Mouse (Mus musculus) thymus, postnatal 14 days (tissue): ENCODE data around the gene Laptm5.

ENCODE experiments used
- DNase-seq: peaks from one replicate; pipeline ENCODE4 v3.0.0; 2021

The Laptm5 gene

DNA sequence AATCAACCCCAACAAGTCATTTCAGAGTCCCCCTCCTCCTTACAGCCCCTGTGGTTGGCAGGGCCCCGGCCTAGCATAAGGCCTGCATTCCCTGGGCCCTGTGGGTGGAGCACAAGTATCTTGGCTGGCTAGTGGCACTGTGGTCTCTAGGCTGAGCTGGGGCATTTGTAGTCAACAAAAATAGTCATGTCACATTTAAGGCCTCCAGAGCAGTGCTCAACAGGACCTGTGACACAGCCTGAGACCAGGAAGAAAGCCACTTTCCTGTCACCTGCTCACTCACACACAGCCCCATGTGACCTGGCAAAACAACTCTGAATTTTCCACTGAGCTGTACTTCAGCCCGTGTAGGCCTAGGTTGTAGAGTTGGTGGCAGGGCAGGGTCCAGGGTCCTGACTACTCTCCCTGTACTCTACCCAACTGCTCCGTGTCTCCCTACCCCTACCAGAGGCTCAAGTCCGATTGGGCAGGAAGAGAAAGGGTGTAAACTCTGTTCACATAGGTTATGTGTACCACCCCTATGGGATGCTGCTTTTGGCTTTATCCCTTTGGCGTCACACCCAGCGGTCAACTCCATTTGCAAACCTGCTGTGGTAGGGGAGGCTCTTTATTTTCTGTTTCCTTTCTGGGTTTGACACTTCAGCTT is 13.0 kb upstream of the Laptm5 start:
- DNase-seq: peak; percentile 49

DNA sequence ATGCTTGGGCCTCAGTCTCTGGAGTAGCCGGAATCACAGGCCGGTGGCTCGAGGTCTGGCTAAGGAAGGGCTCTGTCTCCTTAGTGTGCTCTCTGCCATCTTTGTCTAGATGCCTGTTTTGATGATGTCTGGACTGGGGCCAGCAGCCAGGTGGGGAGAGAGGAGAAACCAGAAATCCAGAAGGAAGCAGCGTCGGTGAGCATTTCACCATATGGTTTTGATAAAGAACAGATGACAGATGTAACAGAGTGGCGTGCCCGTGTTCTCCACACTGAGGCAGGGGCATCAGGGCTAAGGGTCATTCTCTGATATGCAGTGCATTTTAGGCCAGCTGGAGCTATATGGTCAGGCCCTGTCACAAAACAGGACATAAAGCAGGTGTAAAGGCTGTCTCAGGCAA is 12.2 kb upstream of the Laptm5 start:
- DNase-seq: no peak

DNA sequence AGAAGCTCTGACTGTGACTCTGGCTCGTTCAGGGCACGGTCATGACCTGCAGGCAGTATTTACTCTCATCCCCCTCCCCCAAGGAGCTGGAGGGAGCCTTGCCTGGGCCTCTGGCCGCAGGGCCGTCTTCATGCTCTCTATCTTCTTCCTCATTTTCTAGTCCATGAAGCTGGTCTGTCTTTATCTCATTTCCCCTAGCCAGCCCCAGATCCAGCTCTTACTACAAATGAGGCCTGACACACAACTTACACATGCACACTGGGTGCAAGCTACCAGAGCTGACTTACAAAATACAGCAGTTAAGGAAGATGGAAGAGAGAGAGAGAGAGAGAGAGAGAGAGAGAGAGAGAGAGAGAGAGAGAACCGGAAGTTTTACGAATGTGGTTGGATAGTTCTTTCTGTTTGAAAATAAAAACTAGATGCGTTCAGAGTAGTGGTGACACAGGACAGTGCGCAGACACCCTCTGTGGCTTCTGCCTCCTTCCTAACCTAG is 10.6 kb upstream of the Laptm5 start:
- DNase-seq: no peak

DNA sequence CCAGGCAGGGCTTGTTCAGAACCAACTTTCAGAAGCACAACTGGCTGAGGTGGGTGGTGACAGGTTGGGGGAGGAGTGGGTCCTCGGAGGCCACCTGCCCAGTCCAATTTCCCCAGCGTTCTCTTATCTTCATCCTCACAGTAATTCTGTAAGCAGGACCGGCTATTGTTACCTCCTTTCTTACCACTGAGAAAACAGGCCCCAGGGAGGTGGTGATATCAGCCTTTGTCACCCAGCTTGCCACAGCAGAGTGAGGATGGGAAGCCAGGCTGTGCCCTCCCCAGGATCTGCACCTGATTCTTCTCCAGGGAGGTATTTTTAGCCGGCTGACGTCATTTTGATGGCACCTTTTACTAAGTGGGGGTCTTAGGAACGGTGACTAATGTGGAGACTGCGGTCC is 7.9 kb upstream of the Laptm5 start:
- no peak for DNase-seq

DNA sequence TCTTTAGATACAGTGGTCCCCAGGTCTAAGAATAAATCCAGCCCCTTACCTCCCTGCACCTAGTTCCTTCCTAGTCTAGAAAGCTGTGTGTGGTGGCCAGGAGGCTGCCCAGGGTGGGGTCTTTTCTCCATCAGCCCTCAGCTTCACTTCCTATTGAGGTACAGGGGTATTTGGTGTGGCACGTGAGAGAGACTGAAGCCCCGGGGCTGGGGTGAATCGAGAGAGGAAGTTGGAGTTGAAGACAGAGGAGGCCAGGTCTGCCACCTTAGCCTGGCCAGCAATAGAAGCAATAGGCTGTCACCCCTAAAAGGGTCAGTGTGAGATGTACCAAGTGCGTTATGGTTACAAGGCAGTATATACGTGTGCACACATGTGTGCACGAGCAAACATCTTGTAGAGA is 7.0 kb upstream of the Laptm5 start:
- no peak for DNase-seq

DNA sequence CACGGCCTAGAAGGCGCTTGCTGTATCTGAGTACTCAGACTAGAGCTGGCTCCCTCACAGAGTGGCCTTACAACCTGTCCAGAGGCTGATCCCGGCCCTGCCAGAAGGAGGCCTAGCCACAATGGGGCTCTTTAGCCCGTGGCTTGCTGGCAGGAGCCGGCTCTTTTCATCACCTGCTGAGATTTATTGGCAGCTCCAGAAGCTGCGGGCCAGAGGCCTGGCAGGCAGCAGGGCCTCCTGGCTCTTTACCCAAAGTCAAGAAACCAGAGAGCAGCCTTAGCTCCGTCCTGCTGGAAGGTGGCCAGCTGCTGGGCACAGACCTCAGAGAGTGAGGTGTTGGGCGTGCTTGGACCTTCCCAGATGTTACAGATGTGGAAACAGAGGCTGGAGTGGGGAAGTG is 6.6 kb upstream of the Laptm5 start:
- no peak for DNase-seq

DNA sequence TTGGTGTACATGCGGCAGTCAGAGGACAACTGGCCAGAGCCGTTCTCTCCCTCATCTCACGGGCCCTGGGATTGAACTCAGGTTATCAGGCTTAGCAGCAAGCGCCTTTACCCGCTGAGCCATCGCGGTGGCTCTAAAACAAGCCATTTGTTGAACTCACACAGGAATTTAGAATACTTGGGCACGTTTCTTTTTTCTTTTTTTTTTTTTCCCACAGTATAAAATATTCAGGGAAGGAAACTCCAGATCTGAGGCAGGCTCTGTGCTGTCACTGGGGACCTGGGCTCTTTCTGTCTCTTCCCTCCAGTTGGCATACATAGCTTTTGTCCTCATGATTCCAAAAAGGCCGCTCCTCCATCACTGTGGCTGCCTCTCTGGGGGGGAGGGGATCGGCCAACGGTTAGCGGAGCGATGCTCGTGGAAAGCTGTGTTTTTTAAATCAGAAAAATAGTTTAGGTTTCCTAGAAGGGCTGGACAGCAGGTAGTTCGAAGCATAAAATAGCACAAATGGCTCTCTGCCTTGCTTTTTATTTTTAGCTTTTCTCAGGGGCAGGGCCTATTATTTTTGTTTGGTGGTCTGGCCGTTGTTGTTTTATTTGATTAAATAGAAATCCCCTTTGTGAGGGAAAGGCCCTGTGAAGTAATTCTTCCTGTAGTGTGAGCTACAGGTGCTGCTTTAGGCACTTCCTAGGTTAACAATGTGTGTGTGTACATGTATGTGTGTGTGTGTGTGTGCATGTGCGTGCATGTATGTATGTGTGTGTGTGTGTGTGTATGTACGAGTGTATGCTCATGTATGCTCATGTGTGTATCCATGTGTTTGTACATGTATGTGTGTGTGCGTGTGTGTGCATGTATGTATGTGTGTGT is 5.5 kb upstream of the Laptm5 start:
- no peak for DNase-seq

DNA sequence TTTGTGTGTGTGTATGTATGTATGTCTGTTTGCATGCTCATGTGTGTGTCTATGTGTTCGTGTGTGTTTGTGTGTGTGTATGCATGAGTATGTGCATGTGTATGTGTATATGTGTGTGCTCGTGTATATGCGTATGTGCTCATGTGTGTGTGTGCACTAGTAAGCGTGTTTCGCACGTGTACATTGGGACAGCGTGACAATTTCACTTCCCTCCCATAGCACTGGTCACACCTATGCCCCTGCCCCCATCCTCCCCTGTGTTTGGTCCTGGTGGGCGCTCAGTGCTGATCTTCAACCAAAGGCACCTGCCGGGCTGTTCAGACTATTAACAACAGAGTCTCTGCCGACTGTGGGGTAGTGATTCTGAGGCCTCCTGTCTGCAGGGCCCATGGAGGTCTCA is 4.8 kb upstream of the Laptm5 start:
- no peak for DNase-seq

DNA sequence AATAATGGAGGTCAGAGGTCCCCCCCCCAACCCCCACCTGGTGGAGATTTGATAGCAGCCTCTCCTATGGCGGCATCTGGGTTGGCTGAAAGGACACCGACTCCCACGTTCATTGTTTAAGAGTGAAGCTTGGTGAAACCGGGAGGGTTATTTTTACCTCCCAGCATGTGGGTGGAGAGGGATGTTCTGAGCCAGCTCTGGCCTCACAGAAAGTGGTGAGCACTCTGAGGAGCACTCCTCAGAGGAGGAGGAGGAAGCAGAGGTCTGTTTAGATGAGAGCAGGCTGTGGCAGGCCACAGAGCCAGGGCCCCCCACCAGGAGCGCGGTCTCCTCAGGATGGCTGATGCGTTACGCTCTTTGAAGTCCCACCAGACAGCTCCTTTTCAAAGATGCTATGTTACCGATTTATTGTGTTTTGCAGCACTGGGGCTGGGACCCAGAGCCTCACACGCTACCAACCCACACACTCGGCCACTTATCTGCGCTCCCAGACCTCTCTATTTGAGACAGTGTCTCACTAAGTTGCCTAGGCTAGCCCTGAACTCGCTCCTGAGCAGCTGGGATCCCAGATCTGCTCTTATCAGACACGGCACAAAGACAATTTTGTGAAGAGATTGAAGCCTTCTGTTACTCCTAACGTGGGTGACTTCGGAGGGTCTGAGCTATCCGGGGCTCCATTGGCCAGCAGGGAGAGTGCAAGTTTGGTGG is 3.6 kb upstream of the Laptm5 start:
- peak; percentile 58 for DNase-seq

DNA sequence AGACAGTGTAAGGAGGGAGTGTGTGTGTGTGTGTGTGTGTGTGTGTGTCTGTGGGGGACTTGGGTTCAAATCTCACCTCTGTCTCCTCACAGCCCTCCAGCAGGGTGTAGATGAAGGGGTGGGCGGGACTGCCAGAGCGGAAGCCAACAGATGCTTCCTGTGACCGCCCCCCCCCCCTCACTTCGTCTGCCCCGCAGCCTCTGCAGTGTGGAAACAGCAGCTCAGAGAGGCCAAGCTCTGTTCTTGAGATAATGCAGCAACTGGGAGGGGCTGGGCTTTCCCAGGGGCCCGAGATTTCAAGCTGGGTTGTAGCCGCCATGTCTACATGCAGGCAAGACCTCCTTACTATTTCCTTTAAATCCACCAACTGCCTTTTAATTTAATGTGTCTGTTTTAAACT is 2.3 kb upstream of the Laptm5 start:
- peak; percentile 76 for DNase-seq

DNA sequence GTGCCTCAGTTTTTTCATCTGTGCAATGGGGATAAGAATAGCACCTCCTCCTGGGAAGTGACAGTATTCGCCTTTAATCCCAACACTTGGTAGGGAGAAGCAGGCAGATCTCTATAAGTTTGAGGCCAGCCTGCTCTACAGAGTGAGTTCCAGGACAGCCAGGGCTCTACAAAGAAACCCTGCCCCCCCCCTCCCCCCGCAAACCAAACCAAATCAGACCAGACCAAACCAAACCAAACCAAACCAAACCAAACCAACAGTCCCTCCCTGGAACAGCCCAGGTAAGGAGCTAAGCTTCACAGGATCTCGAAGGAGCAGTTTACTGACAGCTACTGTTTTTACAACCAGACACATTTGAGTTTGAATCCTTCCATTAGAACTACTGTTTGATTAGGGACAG is 299 bp upstream of the Laptm5 start:
- no peak for DNase-seq

DNA sequence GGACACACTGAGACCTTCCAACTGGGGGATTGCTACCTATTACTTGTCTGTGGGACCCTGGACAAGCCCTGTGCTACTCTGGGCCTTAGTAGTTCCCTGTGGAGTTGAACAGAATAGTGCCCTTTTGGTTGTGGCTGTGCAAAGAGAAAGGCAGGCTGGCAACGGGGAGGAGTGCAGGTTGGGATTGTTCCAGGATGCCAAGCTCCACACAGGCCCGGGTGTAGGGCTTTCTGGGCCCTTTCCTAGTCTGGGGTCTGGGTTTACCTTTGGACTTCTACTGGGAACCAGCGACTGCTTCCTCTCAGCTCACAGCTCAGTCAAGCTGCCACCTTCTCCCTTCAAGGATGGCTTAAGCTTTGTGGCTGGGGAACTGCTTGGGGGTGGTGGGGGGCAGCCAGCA is 586 bp downstream of the Laptm5 start:
- peak; percentile 46 for DNase-seq

DNA sequence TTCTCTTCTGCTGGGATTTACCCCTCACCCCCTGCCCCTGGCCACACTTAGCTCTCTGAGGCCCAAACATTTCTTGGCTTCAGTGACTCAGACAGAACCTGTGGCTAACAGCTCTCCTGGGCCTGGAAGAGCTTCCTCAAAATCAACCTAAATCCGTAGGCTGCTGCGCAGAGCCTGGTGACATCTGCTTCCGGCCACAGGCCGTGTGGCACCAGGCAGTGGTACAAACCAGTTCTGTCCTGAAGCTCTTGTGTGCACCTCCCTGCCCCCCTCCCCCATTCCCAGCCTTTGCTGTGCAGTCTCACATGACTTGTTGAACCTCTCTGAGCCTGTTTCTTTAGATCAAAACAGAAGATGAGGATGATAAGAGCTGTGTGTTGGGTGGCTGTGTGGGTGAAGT is 1.1 kb downstream of the Laptm5 start:
- DNase-seq: peak; percentile 81

DNA sequence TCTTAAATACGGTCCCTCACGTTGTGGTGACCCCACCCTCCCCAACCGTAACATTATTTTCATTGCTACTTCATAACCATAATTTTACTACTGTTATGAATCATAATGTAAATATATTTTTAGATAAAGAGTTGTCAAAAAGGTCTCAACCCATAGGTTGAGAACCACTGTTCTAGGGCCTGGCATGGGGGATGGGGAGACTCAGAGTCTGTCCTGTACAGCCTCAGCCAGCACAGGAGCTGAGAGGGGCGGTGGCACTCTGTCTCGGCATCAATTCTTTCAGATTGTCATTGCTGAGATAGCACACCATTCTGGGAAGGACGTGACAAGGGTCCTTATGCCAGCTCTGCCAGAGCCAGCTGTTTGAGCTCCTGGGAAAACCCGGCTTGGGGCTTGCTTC is 1.6 kb downstream of the Laptm5 start:
- peak; percentile 55 for DNase-seq

DNA sequence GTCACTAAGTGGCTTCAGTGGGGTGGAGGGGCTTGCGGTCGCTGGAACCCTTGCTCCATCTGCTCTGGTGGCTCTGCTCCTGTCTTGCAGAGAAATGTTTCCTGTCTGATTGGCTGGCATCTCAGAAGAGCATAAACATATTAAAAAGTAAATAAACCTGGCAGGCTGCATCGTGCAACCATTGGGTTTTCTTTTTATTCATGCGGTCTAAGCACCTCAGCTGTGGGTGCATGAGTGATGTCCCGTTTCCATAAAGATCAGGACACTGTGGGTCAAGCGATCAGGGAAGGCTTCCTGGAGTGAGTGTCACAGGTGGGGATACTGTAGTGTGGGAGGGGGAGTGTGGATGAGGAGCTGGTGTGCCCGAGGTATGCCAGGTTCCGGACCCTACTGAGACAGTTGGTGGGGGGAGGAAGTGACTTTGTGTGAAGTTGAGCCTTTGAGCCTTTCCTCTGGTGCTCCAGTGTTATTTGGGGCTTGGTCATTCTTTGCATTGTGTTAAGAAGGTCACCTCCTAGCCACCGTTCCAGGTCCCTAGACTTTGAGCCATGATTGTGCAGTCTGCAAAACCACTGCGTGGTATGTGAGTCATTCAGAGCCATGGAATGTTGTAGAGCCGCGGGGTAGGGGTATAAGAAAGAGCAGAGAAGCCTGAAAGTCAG is 2.2 kb downstream of the Laptm5 start:
- DNase-seq: peak; percentile 58

DNA sequence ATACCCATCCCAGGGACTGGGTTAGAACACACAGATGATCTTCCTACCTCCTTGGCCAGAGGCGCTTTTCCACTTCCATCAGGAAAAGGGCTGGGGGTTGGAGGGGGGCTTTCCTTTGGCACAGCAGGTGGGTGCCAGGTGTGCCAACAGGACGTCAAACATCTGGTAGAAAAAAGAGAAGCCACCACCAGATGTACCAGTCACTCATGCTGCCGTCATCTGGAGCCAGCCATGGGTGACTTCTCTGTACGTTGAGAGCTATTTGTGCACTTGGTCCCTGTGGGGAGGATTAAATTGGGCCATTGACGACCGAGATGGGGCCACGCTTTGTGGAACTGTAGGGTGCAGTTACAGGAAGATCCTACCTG is 2.7 kb downstream of the Laptm5 start:
- peak; percentile 67 for DNase-seq

DNA sequence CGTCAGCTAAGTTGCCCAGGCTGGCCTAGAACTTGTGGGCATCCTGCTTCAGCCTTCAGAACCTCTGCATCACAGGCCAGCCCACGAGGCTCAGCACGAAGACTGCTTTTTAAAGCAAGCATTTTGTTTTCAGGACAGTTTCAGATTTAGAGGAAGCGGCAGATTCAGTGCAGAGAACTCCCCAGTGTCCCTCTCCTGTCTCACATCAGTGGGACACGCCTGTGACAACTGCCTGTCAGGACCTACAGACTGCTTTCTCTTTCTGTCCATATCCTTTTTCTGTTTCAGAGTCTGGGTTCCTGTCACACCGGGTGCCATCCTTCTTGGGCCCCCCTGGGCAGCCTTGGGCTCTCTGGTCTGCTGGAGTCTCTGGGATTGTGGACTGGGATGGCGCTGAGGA is 3.7 kb downstream of the Laptm5 start:
- DNase-seq: no peak

DNA sequence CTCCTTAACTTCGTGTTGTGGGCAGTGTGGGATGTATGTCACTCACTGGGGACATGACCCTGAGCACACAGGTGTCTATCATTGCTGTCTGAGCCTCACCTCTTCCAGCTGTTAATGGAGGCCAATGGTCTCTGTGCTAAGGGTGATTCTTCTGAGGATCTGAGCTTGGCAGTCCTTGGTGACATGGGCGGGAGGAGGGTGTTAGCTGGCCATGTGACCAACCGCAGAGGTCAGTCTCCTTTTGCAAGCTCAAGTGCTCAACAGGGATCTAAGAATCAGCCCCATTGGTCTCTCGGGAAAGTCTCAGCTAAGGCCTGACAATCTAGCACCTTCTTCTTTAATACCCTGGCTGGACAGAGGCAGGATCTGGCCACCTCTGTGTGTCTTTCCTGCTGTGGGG is 4.6 kb downstream of the Laptm5 start:
- DNase-seq: no peak

DNA sequence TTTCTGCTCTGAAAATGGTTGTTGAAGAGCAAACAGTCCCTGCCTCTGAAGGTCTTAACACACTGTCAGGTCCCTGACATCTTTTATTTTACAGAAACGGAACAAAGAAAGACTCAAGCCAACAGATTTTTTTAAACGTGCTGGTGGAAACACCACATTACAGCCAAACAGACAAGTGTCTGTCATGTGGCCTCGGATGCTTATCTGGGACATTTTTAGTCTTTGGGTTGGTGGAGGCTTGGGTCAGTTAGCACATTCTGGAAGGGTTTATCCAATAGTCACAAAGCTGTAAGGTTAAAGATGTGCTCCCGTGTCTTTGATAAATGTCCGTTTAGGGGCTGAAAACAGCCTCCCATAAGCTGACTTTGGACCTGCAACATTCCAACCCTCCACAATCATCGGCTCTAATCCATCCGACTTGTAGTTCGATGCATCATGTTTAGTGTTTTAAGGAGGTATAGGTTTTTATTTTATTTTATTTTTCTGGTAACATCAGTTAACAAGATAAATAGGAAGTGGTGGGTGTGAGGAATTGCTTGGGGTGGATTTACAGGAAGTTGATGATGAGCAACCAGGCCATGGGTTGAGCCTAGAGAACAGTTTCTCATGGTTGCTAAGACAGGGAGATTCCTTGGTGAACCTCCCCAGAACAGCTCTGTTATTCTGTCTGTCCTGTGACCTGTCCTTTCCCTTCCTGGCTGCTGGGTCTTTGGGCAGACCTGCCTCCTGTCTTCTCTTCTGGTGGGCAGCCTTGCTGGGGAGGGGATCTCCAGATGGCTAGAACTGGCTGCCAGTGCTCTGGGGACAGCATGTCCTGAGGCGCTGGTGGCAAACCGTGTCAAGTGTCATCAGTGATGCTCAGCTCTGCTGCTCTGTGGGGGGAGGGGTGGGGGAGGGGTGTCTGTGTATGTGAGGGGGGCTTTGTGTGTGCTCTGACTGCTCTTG is 6.2 kb downstream of the Laptm5 start:
- DNase-seq: no peak

DNA sequence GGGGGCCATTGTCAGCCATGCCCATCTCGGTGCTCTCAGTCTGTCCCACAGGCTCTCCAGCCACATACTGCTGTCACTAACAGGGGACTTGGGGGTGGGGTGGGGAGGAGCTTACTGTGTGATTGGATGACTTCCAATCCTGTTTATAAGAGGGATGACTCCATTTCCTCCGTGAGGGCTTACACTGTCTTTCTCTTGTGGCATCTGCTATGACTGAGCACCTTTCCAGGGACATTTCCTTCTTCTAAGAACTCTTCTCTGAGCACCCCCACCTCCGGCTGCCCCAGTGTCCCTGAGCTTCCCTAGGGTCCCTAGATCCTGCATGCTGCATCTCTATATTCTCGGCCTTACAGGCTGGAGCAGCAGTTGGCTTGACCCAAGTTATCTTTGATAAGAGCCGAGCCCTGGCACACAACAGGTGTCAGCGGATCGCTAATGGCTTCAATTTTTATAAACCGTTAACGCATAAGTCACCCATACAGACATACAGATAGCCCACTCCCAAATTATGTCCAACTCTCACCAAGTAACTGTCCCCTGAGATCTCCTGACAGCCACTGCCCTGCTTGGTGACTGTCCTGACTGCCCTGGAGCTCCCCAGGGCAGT is 6.9 kb downstream of the Laptm5 start:
- no peak for DNase-seq

DNA sequence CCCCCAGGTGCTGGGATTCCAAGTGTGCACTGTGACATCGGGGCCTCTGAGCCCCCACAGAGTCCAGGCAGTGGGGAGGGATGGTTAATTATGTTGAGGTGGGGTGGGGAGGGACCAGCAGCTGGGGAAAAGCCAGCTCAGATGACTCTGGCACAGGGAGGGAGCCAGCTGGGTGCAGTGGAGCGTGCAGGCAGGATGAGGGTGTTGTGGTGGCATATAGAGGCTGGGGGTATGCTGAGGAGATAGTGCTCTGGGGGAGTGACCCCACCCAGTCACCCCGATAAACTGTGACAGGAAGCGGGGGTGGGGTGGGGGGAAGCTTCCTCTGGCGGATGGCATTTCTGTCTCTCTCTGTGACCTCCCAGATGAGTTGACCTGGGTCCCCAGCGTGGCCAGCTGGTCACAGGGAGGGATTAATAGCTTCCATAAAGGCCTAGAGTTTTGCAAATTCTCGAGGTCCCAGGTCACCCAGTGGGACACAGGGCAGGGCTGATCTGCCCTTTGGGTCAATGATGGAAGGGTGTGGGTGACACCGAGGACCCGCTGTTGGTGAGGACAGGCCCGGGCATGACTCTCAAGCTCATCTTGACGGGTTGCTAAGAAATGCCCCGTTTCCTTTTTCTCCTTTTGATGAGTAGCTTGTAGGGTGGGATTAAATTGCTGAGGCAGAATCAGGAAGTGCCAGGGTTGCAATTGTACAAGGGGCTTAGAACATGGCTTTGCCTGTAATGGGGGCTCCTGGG is 8.2 kb downstream of the Laptm5 start:
- DNase-seq: peak; percentile 83
